Mouse (Mus musculus) intestine, postnatal 0 days (tissue): ENCODE results near the gene Sarm1. TPM values are rescaled to one million over a fixed set of nuclear protein-coding genes. Genes with fewer than 3 reads are reported as not detected.

Experiments
- ATAC-seq: fragments of 200-750 bp; cut with Nextera tagmentation; 2 replicates; pipeline ENCODE4 v1.8.0; 2017; ENCODE audit warnings: mild to moderate bottlenecking, moderate TSS enrichment, moderate library complexity
- H3K27ac ChIP-seq: fragments of 300-500 bp; sonication (generic); 2 replicates; pipeline ENCODE4 v1.5.1; 2014; ENCODE audit warnings: mild to moderate bottlenecking, low read depth, low read length, moderate library complexity
- H3K27me3 ChIP-seq: fragments of 300-500 bp; sonication (generic); replicated peaks from 2 replicates; pipeline ENCODE4 v1.6.1; 2014; ENCODE audit warnings: low read length, mixed read lengths; ENCODE audit not compliant: control insufficient read depth, insufficient read depth
- H3K36me3 ChIP-seq: fragments of 300-500 bp; sonication (generic); 2 replicates; pipeline ENCODE4 v1.6.1; 2014; ENCODE audit warnings: mild to moderate bottlenecking, moderate library complexity; ENCODE audit not compliant: control insufficient read depth, insufficient read depth
- H3K4me1 ChIP-seq: fragments of 300-500 bp; sonication (generic); replicated peaks from 2 replicates; pipeline ENCODE4 v1.6.1; 2014; ENCODE audit warnings: antibody characterized with exemption, low read length, mixed read lengths; ENCODE audit not compliant: control insufficient read depth, insufficient read depth
- H3K4me2 ChIP-seq: fragments of 300-500 bp; sonication (generic); replicated peaks from 2 replicates; pipeline ENCODE4 v1.6.1; 2014; ENCODE audit warnings: low read depth, mild to moderate bottlenecking, moderate library complexity
- H3K4me3 ChIP-seq: fragments of 300-500 bp; sonication (generic); 2 replicates; pipeline ENCODE4 v1.5.1; 2014; ENCODE audit warnings: low read depth, low read length
- H3K9ac ChIP-seq: fragments of 300-500 bp; sonication (generic); 2 replicates; pipeline ENCODE4 v1.6.1; 2014; ENCODE audit warnings: mild to moderate bottlenecking, low read depth, low read length
- H3K9me3 ChIP-seq: fragments of 300-500 bp; sonication (generic); 2 replicates; pipeline ENCODE4 v1.6.1; 2016; ENCODE audit warnings: mixed run types; ENCODE audit not compliant: control insufficient read depth
- CTCF ChIP-seq: sonication (generic); IDR thresholded peaks from 2 replicates; pipeline ENCODE4 v1.5.1; 2016; ENCODE audit warnings: low read depth, mild to moderate bottlenecking, control low read depth, antibody characterized with exemption, moderate library complexity
- WGBS: fragments of 180-500 bp; shearing (Covaris S2); extraction: QIAGEN DNeasy Blood & Tissue Kit; methylation state at CpG from one replicate; pipeline ENCODE4 v1.1.7; 2014; 5-methylcytosine and 5-hydroxymethylcytosine counted together
- polyA plus RNA-seq: library from polyadenylated mRNA; unstranded; fragments of >200 nt; fragmentation: Nextera tagmentation; extraction: Ambion mirVana; gene quantifications from 2 replicates; pipeline ENCODE4 v1.2.1, GENCODE M21; 2015

Sarm1 gene
- polyA plus RNA-seq, 1 experiment from 2014 or later: 0.94 TPM

- Histone ChIP-seq H3K4me1 (no peaks in the 10 kb centered on the region; the same call in 1 of the 2 replicates), H3K4me3 (peak overlapping the region; percentile 26), H3K9me3 (no peaks in the 10 kb centered on the region), H3K36me3 (no peaks in the 10 kb centered on the region), H3K9ac (no peak overlapping the region), H3K4me2 (peak overlapping the region; percentile 47), H3K27ac (no peak overlapping the region), H3K27me3 (peaks cover 68% of the 10 kb centered on the region)
- TF ChIP-seq CTCF: peak; percentile 66
- 10% methylated on average over 48 of the region's 48 CpGs for WGBS
- no peak for ATAC-seq
Observed at GRCm38 (mm10) chr11:78490781-78491241, 6.7 kb downstream of the Sarm1 start.

- peak; percentile 89 for TF ChIP-seq CTCF
- ATAC-seq: no peak
- Histone ChIP-seq H3K27ac (no peak overlapping the region), H3K9ac (no peak overlapping the region), H3K36me3 (no peaks in the 10 kb centered on the region), H3K27me3 (peaks cover 53% of the 10 kb centered on the region), H3K4me1 (no peaks in the 10 kb centered on the region; the same call in 1 of the 2 replicates), H3K4me3 (no peak overlapping the region), H3K9me3 (no peaks in the 10 kb centered on the region), H3K4me2 (no peak overlapping the region)
- 3% methylated on average over 8 of the region's 8 CpGs for WGBS
Observed at GRCm38 (mm10) chr11:78488168-78488567, 9.4 kb downstream of the Sarm1 start.

- Histone ChIP-seq H3K27ac (no peak overlapping the region), H3K4me1 (no peaks in the 10 kb centered on the region), H3K36me3 (no peaks in the 10 kb centered on the region), H3K9ac (no peak overlapping the region), H3K4me3 (no peak overlapping the region), H3K4me2 (no peak overlapping the region), H3K9me3 (no peaks in the 10 kb centered on the region), H3K27me3 (peaks cover 26% of the 10 kb centered on the region)
- ATAC-seq: no peak
- 53% methylated on average over 7 of the region's 7 CpGs for WGBS
- no peak for TF ChIP-seq CTCF
Observed at GRCm38 (mm10) chr11:78483639-78484038, 13.9 kb downstream of the Sarm1 start.

GRCm38 (mm10) chr11:78475289-78475688, 22.3 kb downstream of the Sarm1 start:
- 70% methylated on average over 3 of the region's 3 CpGs for WGBS
- H3K36me3 ChIP-seq: no peaks in the 10 kb centered on the region
- no peak for ATAC-seq
- 0 out of 2 replicates have a peak, but pooled peaks cover 3% of the 10 kb centered on the region for H3K27me3 ChIP-seq
- no peaks in the 10 kb centered on the region for H3K4me1 ChIP-seq
- no peaks in the 10 kb centered on the region for H3K9me3 ChIP-seq
- TF ChIP-seq CTCF: no peak
- no peak overlapping the region for H3K4me3 ChIP-seq
- no peak overlapping the region for H3K4me2 ChIP-seq
- H3K27ac ChIP-seq: no peak overlapping the region
- no peak overlapping the region for H3K9ac ChIP-seq

- H3K27ac ChIP-seq: no peak overlapping the region
- no peak for ATAC-seq
- H3K4me3 ChIP-seq: no peak overlapping the region
- H3K4me2 ChIP-seq: no peak overlapping the region
- H3K36me3 ChIP-seq: no peaks in the 10 kb centered on the region
- no peaks in the 10 kb centered on the region for H3K4me1 ChIP-seq
- no peaks in the 10 kb centered on the region for H3K9me3 ChIP-seq
- no peak overlapping the region for H3K9ac ChIP-seq
- WGBS: 89% methylated on average over 10 of the region's 10 CpGs
- no peaks in the 10 kb centered on the region for H3K27me3 ChIP-seq
- TF ChIP-seq CTCF: no peak
Observed at GRCm38 (mm10) chr11:78471326-78472103, 26.0 kb downstream of the Sarm1 start.

GRCm38 (mm10) chr11:78467932-78468331, 29.6 kb downstream of the Sarm1 start:
- Histone ChIP-seq H3K4me1 (peaks cover 5% of the 10 kb centered on the region), H3K4me3 (no peak overlapping the region), H3K4me2 (no peak overlapping the region), H3K27me3 (no peaks in the 10 kb centered on the region), H3K9me3 (no peaks in the 10 kb centered on the region), H3K27ac (peak overlapping the region; percentile 46; the same call in 1 of the 2 replicates), H3K9ac (no peak overlapping the region), H3K36me3 (no peaks in the 10 kb centered on the region)
- no peak for ATAC-seq
- WGBS: 51% methylated on average over 3 of the region's 3 CpGs
- no peak for TF ChIP-seq CTCF
